Mouse (Mus musculus) layer of hippocampus, adult 2 months (tissue): Measurements from ENCODE around the gene Slc41a2. TPM values are rescaled to one million over a fixed set of nuclear protein-coding genes. Genes with fewer than 3 reads are reported as not detected.

ENCODE experiments used
- DNase-seq, 2 experiments: peaks; one replicate each; pipeline ENCODE4 v3.0.0; 2022; ENCODE audit warnings: low spot score in 2 of 2
- H3K27ac ChIP-seq: fragments of 200-600 bp; 2 replicates; pipeline ENCODE4 v1.8.1; 2022
- H3K4me3 ChIP-seq: fragments of 200-600 bp; 2 replicates; pipeline ENCODE4 v1.8.1; 2022; ENCODE audit warnings: mild to moderate bottlenecking
- CTCF ChIP-seq: fragments of 200-600 bp; conservative IDR thresholded peaks from 2 replicates; pipeline ENCODE4 v1.8.1; 2022; ENCODE audit warnings: antibody characterized with exemption, mild to moderate bottlenecking, moderate library complexity
- total RNA-seq, 2 experiments: library from RNA; stranded (reverse); gene quantifications; 2 replicates each; pipeline ENCODE4 v1.2.3; 2021

Slc41a2 gene
- total RNA-seq, 2 experiments from 2014 or later: 21.6 to 23.2 TPM

- no peak for DNase-seq
- H3K27ac ChIP-seq: 0 out of 2 replicates have a peak overlapping the region, but pooled peaks have one; percentile 10
- H3K4me3 ChIP-seq: no peak overlapping the region
- TF ChIP-seq CTCF: no peak
Measured at GRCm38 (mm10) chr10:83321528-83321927, 16.2 kb downstream of the Slc41a2 start.

- no peak for TF ChIP-seq CTCF
- DNase-seq: peak in 1 of 2 experiments; percentile 55
- Histone ChIP-seq H3K27ac (peak overlapping the region; percentile 43; the same call in 1 of the 2 replicates), H3K4me3 (no peak overlapping the region)
Measured at GRCm38 (mm10) chr10:83320870-83321269, 16.8 kb downstream of the Slc41a2 start.

GRCm38 (mm10) chr10:83320396-83320795 lies 17.3 kb downstream of the Slc41a2 start:
- no peak for DNase-seq
- no peak for TF ChIP-seq CTCF
- no peak overlapping the region for H3K4me3 ChIP-seq
- H3K27ac ChIP-seq: peak overlapping the region; percentile 32; the same call in 1 of the 2 replicates

GRCm38 (mm10) chr10:83313033-83313432 lies 24.6 kb downstream of the Slc41a2 start:
- Histone ChIP-seq H3K27ac (no peak overlapping the region), H3K4me3 (no peak overlapping the region)
- no peak for DNase-seq
- no peak for TF ChIP-seq CTCF

- no peak for TF ChIP-seq CTCF
- no peak overlapping the region for H3K4me3 ChIP-seq
- DNase-seq: no peak
- H3K27ac ChIP-seq: no peak overlapping the region
Measured at GRCm38 (mm10) chr10:83310356-83310755, 27.3 kb downstream of the Slc41a2 start.

GRCm38 (mm10) chr10:83301687-83302086 lies 36.0 kb downstream of the Slc41a2 start:
- TF ChIP-seq CTCF: no peak
- no peak for DNase-seq
- Histone ChIP-seq H3K27ac (no peak overlapping the region), H3K4me3 (no peak overlapping the region)

GRCm38 (mm10) chr10:83301054-83301453 lies 36.6 kb downstream of the Slc41a2 start:
- TF ChIP-seq CTCF: no peak
- Histone ChIP-seq H3K27ac (no peak overlapping the region), H3K4me3 (no peak overlapping the region)
- no peak for DNase-seq

GRCm38 (mm10) chr10:83297017-83297416 lies 40.7 kb downstream of the Slc41a2 start:
- H3K27ac ChIP-seq: no peak overlapping the region
- TF ChIP-seq CTCF: no peak
- H3K4me3 ChIP-seq: no peak overlapping the region
- DNase-seq: no peak

- H3K27ac ChIP-seq: no peak overlapping the region
- DNase-seq: peak; percentile 23 to 32
- H3K4me3 ChIP-seq: no peak overlapping the region
- TF ChIP-seq CTCF: peak; percentile 84
Measured at GRCm38 (mm10) chr10:83294746-83295145, 42.9 kb downstream of the Slc41a2 start.

- Histone ChIP-seq H3K4me3 (no peak overlapping the region), H3K27ac (no peak overlapping the region)
- DNase-seq: no peak
- TF ChIP-seq CTCF: no peak
Measured at GRCm38 (mm10) chr10:83293352-83293751, 44.3 kb downstream of the Slc41a2 start.

GRCm38 (mm10) chr10:83291731-83292130 lies 46.0 kb downstream of the Slc41a2 start:
- Histone ChIP-seq H3K27ac (no peak overlapping the region), H3K4me3 (no peak overlapping the region)
- no peak for TF ChIP-seq CTCF
- no peak for DNase-seq

- H3K27ac ChIP-seq: no peak overlapping the region
Measured at GRCm38 (mm10) chr10:83287828-83288227, 49.9 kb downstream of the Slc41a2 start.

GRCm38 (mm10) chr10:83286399-83286798 lies 51.3 kb downstream of the Slc41a2 start:
- Histone ChIP-seq H3K27ac (no peak overlapping the region; the same call in 1 of the 2 replicates), H3K4me3 (no peak overlapping the region; the same call in 1 of the 2 replicates)
- DNase-seq: no peak
- no peak for TF ChIP-seq CTCF

More at GRCm38 (mm10) chr10:83287828-83288227, 49.9 kb downstream of the Slc41a2 start:
- H3K4me3 ChIP-seq: no peak overlapping the region
- DNase-seq: no peak
- peak; percentile 63 for TF ChIP-seq CTCF

- DNase-seq: no peak
- no peak for TF ChIP-seq CTCF
- Histone ChIP-seq H3K4me3 (no peak overlapping the region; the same call in 1 of the 2 replicates), H3K27ac (no peak overlapping the region; the same call in 1 of the 2 replicates)
Measured at GRCm38 (mm10) chr10:83285724-83286256, 51.9 kb downstream of the Slc41a2 start.
